Mouse (Mus musculus) cerebellum, postnatal 10 days (tissue): ENCODE measurements around the gene Pigo.
"Not testable (repeated sequence)": the region's sequence is repeated elsewhere in the genome, so short reads cannot be mapped to it uniquely, and the experiment has no call there.

ENCODE experiments used
- DNase-seq, 2 experiments: peaks; one replicate each; pipeline ENCODE4 v3.0.0; 2021; ENCODE audit warnings: mixed read lengths in 2 of 2

The Pigo gene

DNA sequence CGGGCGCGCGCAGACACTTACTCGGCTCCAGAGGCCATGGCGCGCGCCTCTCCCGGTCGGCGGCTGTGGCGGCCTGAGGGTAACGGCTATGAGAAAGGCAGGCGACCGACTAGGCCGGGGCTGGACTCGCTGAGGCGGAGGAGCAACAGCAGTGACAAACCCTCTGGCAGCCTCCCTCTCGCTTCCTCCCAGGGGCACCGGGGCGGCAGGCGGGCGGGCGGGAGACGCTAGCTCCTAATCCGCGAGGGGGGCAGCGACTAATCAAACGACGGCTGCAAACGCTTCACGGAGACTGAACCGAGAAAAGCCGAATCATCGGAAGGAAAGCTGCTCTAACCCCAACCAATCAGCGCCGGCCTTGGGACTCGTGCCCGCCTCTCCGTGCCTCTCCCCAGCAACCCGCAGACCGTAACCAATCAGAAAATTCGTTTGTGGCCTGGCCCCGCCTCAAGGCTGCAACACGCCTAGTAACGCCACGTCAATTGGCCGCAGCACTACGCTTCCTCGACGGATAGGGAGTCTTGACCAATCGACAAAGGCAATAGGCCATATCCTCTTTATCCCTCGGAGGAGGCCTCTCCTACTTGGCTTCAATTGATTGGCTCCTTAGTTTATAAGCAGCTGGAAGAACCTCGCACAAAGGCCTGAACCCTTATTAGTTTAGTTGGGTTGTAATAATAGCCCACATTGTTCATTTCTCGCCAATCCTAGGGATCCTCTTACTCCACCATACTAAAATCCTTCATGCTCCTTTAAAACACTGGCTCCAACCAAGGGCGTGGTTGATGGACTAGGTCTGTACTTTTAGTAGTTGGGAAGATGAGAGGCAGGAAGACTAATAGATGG is 25.3 kb downstream of the Pigo start, which contains the start of gene Vcp:
Gene Vcp (minus strand): TSS at position 367 of the 846 bp plus-strand sequence.
- peak; percentile 99 to 100 for DNase-seq

DNA sequence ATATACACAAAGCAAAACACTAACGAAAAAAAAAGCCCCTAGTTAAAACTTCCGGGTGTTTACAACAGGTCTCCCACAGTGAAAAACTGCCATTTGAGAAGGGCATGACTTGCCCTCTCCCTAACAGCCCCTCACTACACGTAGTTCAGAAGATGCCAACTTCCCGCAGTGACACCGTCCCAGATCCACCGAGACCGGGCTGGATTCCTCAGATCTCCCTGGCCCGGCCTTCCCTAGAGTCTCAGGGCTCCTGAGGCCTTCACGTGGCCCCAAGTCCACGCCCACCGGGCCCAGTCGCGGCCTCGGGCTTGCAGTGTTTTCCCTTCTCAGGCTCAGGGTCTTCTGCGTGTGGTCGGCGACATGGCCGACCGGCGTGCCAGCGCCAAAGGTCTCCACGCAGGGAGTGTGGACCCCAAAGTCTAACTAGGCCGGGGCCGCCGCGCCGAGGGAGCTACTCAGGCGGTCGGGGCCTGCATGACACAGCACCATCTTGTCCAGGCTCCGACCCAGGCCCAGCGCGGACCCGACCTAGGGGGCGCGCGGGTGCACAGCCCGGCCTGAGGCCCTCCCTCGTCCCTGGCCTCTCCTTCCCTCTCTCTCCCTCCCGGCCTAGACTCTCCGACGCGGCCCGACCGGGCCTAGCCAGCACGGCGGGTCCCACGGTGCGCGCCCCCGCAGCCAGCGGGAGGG is 26.0 kb downstream of the Pigo start:
- peak; percentile 84 for DNase-seq

DNA sequence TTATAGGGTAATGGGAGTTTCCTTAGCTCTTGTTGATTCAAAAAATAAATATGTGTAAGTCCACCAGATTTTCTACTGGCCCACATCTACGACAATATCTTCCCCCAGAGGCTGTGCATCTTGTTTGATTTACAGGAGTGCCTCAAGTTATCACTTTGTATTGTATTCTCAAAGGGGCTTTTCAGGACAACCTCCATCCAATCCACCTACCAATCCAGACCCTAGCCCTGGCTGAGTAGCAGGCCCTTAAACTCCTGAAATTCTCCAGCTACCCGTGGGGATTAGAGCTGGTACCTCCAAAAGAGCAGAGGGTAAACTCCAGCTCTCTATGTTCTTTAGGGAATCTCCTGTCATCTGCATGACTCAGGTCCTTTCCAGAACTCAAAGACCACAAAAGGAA is 27.6 kb downstream of the Pigo start:
- DNase-seq = no peak

DNA sequence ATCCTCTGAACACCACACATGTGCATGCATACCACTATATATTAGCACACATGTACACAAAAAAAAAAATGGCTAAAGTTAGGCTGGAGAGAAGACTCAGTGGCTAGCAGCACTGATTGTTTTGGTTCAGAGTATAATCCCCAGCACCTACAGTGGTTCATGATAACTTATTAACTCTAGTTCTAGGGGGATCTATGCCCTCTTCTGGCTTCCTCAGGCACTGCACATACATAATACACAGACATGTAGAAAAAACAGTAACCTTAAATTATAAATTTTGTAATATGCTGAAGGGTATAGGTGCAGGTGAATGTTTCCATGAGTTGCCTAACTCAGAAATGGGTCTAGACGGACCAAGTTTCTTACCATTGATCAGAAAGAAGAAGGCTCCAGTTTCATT is 37.3 kb downstream of the Pigo start:
- no peak for DNase-seq

DNA sequence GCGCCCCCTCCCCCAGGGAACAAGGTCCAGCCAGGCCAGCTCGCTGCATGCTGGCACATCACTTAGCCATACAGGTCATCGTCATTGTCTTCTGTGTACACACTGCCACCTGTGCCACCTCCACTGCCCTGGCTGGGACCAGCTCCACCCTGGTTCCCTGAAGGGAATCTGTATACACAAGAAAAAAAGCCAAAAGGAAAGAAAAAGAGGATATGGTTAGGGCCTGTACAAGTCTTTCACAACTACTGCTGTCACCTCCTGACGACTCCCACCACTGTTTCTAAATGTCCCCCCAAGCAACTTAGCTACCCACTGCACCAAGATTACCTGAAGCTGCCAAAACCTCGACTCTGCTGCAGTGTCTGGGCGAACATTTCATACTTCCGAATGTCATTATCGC is 45.2 kb downstream of the Pigo start:
- DNase-seq = not testable (repeated sequence)

DNA sequence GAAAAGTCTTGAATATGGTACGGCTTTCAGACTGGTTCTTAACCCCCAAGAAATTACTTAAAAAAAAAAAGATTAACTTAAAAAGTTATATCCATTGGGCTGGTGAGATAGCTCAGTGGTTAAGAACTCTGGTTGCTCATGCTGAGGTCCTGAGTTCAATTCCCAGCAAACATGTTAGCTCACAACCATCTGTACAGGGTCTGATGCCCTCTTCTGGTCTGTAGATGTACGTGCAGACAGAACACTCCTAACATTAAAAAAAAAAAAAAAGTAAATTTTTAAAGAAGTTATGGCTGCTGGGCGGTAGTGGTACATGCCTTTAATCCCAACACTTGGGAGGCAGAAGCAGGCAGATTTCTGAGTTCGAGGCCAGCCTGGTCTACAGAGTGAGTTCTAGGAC is 47.6 kb downstream of the Pigo start:
- DNase-seq = no peak

DNA sequence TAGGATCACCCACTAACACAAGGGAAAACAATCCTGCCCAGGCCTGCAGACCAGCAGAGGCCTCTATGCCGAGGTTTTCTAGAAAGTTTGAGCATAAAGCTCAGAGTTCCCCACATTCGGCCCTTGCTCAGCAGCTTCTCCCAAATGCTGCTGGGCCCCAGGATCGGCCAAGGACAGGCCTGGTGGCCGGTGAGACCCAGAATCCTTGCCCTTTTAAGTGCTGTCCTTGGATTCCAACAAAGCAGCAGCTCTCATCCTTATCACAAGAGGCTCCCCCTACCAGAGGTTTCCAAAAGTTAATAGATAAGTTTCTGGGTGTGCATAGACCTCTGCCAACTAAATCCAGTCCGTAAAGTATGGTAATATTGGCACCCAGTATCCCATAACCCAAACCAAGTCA is 51.8 kb downstream of the Pigo start:
- no peak for DNase-seq

DNA sequence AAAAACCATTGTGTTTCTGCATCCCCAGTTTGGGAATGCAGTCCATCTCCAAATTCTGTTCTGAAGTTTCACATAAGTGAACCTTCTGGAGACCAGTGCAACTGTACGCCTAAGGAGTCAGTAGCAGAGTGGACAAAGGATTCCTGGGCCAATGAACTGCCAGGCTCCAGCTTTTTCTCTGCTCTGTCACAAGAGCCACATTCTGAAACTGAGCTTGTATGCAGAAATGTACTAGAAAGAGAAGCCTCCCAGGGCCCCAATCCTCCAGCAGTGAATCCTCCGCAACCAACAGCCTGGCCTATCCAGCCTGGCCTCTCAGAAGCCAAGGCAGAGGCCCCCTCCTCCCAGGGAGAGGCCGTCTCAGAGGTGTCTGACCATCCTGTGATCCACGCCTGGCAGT is 52.7 kb downstream of the Pigo start:
- DNase-seq = no peak

DNA sequence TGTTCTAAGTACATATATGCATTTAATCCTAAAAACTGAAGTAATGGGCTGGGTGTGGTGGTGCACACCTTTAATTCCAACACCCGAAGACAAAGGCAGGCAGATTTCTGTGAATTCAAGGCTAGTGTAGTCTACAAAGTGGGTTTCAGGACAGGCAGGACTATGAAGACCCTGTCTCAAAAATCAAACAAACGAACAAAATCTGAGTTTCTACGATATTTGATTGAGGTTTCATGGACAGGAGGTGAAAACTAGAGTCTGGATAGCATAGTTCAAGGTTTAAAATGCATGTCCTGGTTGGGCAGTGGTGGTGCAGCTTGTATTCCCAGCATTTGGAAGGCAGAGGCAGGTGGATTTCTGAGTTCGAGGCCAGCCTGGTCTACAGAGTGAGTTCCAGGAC is 56.3 kb downstream of the Pigo start, which contains the start of gene 1700022I11Rik:
Gene 1700022I11Rik (plus strand): TSS at position 301 of the 400 bp plus-strand sequence.
- DNase-seq = no peak
